Mouse (Mus musculus): Measurements from ENCODE around the gene Pgbd5. TPM values are rescaled to one million over a fixed set of nuclear protein-coding genes. Genes with fewer than 3 reads are reported as not detected.
A peak's percentile ranks its signal among the peaks of the same experiment; 100 is the strongest.

Pgbd5 gene
- polyA plus RNA-seq, 1 experiment from 2014 or later, result 11.6 TPM

DNA sequence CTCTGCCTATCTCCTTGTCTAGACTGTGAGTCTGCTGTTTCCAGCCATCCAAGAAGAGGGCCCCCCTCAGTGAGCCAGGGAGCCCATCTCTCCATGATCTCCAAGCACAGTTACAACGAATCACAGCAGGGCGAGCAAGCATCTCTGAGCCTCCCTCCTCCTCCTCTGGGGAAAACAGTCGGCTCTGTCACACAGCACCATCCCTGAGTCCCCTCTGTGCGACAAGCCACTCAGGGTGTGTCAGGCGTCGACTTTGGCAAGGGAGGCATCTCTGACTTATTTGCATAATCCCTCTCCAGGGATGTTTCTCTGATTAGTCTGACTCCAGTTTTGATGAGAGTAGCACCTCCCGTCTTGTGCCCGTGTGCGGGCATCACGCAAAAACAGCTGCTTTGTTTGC, 57.2 kb downstream of the Pgbd5 start:
- Histone ChIP-seq H3K4me1 (replicated peaks) (peaks cover 29% of the 10 kb centered on the region), H3K9me3 (no peaks in the 10 kb centered on the region), H3K27ac (replicated peaks) (peak overlapping the region; percentile 79), H3K4me3 (no peak overlapping the region), H3K36me3 (peaks cover 21% of the 10 kb centered on the region), H3K27me3 (no peaks in the 10 kb centered on the region), H3K9ac (peak overlapping the region; percentile 39; the same call in 1 of the 2 replicates), H3K4me2 (no peak overlapping the region)
- peak; percentile 73 for ATAC-seq (ENCODE audit: low read depth)
- 40% methylated on average over 10 of the region's 10 CpGs for WGBS

DNA sequence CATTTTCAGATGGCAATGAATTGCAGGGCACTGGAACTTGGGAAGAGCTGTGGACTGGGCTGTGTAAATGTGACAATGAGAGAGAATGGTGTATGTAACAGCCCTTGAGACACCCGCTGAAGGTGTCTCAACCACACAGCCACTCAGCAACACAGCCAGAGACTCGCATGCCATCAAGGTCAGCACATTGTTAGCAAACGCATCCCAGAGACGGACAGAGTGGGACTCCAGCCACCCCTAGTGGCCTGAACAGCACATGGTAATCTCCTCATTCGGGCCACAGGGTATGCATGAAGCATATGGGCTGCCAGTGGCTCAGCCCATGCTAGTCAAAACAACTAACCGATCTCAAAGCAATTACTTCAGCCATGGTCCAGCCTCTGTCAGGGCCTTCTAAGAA, 60.2 kb downstream of the Pgbd5 start:
- ATAC-seq (ENCODE audit: low read depth), result no peak
- Histone ChIP-seq H3K4me2 (no peak overlapping the region), H3K4me3 (no peak overlapping the region), H3K9ac (no peak overlapping the region), H3K27me3 (no peaks in the 10 kb centered on the region), H3K27ac (replicated peaks) (no peak overlapping the region), H3K36me3 (peaks cover 31% of the 10 kb centered on the region), H3K9me3 (no peaks in the 10 kb centered on the region), H3K4me1 (replicated peaks) (peaks cover 16% of the 10 kb centered on the region)
- WGBS, result 69% methylated on average over 6 of the region's 6 CpGs

DNA sequence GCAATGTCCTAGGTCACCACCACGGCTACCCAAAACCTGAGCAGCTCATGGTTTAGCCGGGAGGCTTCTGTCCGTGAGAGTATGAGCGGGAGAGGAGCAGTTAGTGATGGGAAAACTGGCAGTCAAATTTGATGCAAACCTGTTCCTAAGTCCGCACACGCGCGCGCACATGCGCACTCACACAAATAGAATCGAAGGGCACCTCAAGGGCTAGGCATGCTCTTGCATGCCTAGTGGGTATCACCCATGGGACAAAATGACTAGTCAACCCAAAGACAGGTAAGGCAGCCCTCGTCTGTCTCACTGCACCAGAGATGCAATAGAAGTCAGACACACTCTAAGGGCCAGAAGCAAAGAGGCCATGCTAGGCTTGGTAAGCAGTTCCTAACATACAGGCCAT, 63.1 kb downstream of the Pgbd5 start:
- ATAC-seq (ENCODE audit: low read depth), result no peak
- Histone ChIP-seq H3K4me3 (no peak overlapping the region), H3K36me3 (peaks cover 36% of the 10 kb centered on the region), H3K4me2 (no peak overlapping the region), H3K9ac (no peak overlapping the region), H3K9me3 (no peaks in the 10 kb centered on the region), H3K4me1 (replicated peaks) (peaks cover under 1% of the 10 kb centered on the region), H3K27me3 (no peaks in the 10 kb centered on the region), H3K27ac (replicated peaks) (no peak overlapping the region)
- WGBS, result 96% methylated on average over 12 of the region's 12 CpGs

DNA sequence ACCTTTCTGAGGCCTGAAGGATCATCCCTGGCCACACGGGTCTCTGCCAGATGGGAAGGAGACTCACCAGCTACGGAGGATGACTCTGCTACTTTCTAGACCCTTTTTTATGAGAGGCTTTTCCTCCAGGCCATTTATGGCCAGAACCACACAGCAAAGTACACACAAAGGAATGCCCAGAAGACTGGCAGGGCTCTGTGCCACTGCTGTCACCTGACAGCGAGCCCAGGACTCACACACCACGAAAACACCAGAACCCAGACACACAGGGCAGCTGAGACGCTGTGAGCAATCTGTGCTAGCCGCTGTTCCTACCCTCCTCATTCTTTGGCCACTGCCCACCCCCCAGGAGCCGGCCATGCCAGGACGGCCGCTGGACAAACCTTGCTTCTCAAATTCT, 63.7 kb downstream of the Pgbd5 start:
- WGBS, result 81% methylated on average over 9 of the region's 9 CpGs
- no peak overlapping the region for H3K27ac ChIP-seq (replicated peaks)

DNA sequence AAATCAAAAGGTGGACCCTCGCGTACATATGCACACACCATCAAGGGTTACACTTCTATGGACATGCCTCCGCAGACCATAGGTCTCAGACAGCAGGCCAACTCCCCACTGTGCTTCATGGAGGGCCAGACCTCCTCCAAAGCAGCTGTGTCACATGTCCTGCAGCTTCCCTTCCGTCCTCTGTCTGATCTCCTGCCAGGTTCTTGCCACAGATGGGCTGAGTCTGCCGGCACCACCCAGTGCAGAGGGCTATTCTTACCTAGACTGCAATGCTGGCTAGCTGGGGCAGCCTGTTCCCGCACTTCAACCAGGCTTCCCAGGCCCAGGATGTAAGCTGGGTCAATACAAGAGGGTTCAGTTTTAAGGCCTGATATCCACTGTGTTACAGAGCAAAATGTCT, 64.3 kb downstream of the Pgbd5 start:
- Histone ChIP-seq H3K27me3 (no peaks in the 10 kb centered on the region), H3K27ac (replicated peaks) (no peak overlapping the region), H3K9ac (no peak overlapping the region), H3K36me3 (peaks cover 41% of the 10 kb centered on the region), H3K9me3 (no peaks in the 10 kb centered on the region), H3K4me2 (no peak overlapping the region), H3K4me3 (no peak overlapping the region), H3K4me1 (replicated peaks) (no peaks in the 10 kb centered on the region)
- no peak for ATAC-seq (ENCODE audit: low read depth)
- 73% methylated on average over 6 of the region's 6 CpGs for WGBS

More for the DNA sequence above, 63.7 kb downstream of the Pgbd5 start:
- H3K27me3 ChIP-seq, result no peaks in the 10 kb centered on the region
- no peaks in the 10 kb centered on the region for H3K4me1 ChIP-seq (replicated peaks)
- H3K4me3 ChIP-seq, result no peak overlapping the region
- no peak overlapping the region for H3K4me2 ChIP-seq
- no peaks in the 10 kb centered on the region for H3K9me3 ChIP-seq
- no peak for ATAC-seq (ENCODE audit: low read depth)
- H3K36me3 ChIP-seq, result peaks cover 37% of the 10 kb centered on the region
- no peak overlapping the region for H3K9ac ChIP-seq

DNA sequence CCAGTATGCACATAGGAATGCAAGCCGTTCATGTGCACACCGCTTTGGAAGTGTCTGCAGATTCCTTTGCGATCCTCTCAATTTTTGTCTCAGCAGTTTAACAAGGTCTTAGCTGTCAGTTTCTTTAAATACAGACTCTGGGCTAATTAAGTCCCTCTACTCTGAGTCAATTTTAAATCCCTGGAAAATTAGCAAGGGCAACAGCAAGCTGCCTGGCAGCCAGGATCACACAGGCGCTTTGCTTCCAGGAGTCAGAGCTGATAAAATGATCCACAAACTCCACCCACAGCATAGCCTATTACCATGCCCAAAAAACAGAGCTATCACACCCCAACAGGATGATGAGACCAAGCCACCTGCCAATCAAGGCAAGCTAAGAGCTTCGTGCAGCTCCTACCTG, 65.7 kb downstream of the Pgbd5 start:
- peaks cover 48% of the 10 kb centered on the region for H3K36me3 ChIP-seq
- no peak overlapping the region for H3K27ac ChIP-seq (replicated peaks)
- no peak for ATAC-seq (ENCODE audit: low read depth)
- no peak overlapping the region for H3K4me3 ChIP-seq
- H3K9ac ChIP-seq, result no peak overlapping the region
- H3K9me3 ChIP-seq, result no peaks in the 10 kb centered on the region
- H3K27me3 ChIP-seq, result no peaks in the 10 kb centered on the region
- no peak overlapping the region for H3K4me2 ChIP-seq
- 93% methylated on average over 5 of the region's 5 CpGs for WGBS
- no peaks in the 10 kb centered on the region for H3K4me1 ChIP-seq (replicated peaks)

DNA sequence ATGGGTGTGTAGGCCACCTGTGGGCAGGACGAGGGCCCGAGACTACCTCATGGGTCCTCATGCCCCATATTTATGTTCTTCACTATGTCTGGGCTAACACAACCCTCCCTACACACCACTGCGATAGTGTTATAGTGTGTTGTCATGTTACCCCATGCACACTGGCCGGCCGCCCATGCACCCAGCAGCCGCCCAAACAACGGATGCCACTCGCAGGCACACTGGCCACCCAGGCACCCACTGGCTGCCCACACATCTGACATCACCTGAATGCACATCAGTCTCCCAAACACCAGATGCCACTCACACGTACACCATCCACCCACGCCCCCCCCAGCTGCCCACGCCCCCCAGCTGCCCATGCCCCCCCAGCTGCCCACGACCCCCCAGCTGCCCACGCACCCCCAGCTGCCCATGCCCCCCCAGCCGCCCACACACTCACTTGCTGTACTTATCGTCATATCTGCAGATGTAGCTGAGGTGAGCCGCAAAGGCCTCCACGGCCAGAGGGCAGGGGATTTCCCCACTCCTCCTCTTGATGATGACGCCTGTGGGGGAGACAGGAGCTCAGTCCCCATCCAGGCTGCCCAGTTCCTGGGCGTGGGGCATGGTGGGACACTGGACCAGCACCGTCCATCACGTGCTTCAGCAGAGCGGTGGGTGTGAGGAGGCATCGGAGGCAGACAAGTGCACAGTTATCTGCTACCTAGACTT, 67.9 kb downstream of the Pgbd5 start:
- Histone ChIP-seq H3K4me2 (no peak overlapping the region), H3K9me3 (no peaks in the 10 kb centered on the region), H3K4me1 (replicated peaks) (no peaks in the 10 kb centered on the region), H3K27me3 (no peaks in the 10 kb centered on the region), H3K4me3 (no peak overlapping the region), H3K9ac (no peak overlapping the region), H3K36me3 (peaks cover 35% of the 10 kb centered on the region), H3K27ac (replicated peaks) (no peak overlapping the region)
- no peak for ATAC-seq (ENCODE audit: low read depth)
- WGBS, result 91% methylated on average over 23 of the region's 23 CpGs

DNA sequence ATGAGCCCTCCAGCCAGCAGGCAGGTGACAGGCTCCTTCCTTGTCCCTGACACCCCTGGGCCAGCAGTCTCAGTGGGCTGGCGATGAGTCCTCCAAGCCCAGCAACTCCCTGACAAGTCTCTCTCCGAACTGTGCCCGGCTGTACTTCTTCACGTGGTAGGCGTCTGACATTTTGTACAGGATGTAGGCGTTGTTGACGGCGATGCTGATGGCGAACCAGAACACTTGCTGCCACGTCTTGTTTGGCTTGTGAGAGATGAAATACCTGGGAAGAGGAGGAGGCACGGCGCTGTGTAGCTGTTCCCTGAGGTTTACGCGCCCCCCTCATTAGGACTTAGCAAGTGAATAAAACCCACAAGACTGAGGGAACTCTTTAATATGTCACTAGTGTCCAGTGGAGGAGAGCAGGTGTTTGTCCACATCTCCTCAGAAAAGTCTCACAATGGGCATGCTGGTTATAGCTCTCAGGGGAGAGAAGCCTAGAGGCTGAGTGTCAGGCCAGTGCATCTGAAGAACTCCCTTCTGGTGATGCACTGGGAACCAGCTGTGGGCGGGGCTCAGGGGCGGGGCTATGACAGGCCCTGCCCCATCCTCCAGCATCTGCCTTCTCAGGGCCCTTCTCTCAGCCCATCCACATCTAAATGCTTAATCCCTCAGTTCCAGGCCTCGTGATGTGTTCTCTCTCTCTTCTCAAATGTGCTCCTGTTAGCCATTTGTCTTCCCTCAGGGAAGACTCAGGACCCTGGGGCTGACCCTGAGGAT, 68.9 kb downstream of the Pgbd5 start:
- peaks cover 35% of the 10 kb centered on the region for H3K36me3 ChIP-seq
- no peak overlapping the region for H3K9ac ChIP-seq
- H3K9me3 ChIP-seq, result no peaks in the 10 kb centered on the region
- ATAC-seq (ENCODE audit: low read depth), result no peak
- H3K4me2 ChIP-seq, result no peak overlapping the region
- WGBS, result 75% methylated on average over 17 of the region's 17 CpGs
- H3K27ac ChIP-seq (replicated peaks), result no peak overlapping the region
- H3K27me3 ChIP-seq, result no peaks in the 10 kb centered on the region
- H3K4me1 ChIP-seq (replicated peaks), result no peaks in the 10 kb centered on the region
- H3K4me3 ChIP-seq, result no peak overlapping the region

DNA sequence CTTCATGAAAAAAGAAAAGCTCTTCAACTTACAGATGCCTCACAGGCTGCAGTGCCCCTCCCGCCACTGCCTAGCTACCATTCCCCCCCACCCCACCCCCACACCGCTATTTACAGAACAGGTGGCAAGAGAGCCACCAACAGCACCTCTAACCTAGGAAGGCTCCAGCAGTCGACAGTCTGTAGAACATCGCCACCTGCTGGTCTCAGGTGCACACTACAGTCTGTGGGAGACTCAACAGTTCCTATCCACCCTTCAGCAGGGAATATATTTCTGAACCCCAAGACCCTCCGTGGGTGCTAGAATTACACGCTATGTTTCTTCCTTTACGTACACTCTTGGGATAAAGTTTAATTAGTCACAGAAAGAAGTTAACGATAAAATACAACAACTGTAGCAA, 71.2 kb downstream of the Pgbd5 start:
- WGBS, result 18% methylated on average over 8 of the region's 8 CpGs
- H3K4me3 ChIP-seq, result no peak overlapping the region
- H3K27ac ChIP-seq (replicated peaks), result no peak overlapping the region
- no peak overlapping the region for H3K4me2 ChIP-seq
- peak; percentile 40; the same call in 1 of the 2 replicates for ATAC-seq (ENCODE audit: low read depth)
- H3K36me3 ChIP-seq, result peaks cover 25% of the 10 kb centered on the region
- no peaks in the 10 kb centered on the region for H3K4me1 ChIP-seq (replicated peaks)
- H3K27me3 ChIP-seq, result no peaks in the 10 kb centered on the region
- H3K9ac ChIP-seq, result no peak overlapping the region
- no peaks in the 10 kb centered on the region for H3K9me3 ChIP-seq

DNA sequence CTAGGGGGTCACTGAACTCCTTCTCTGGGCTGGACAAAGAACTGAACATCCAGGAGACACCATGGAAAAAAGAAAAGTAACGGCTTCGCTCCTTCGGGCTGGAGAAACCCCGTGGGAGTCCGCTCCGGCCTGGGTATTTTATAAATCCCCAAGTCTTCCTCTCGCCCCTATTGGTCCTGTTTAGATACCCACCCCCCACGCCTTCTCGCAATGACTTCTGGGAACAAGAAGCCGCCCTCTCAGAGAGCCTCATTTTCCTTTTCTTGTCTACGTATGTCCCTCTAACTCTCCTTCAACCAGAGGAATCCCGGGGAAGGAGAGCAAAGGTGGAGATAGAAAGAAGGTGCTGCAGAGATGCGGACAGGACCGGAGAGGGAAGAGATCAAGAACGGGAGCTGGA, 76.1 kb downstream of the Pgbd5 start:
- Histone ChIP-seq H3K4me2 (no peak overlapping the region), H3K4me3 (no peak overlapping the region), H3K27me3 (no peaks in the 10 kb centered on the region), H3K9me3 (0 out of 2 replicates have a peak, but pooled peaks cover 3% of the 10 kb centered on the region), H3K36me3 (no peaks in the 10 kb centered on the region), H3K9ac (no peak overlapping the region), H3K27ac (replicated peaks) (no peak overlapping the region), H3K4me1 (replicated peaks) (no peaks in the 10 kb centered on the region)
- WGBS, result 92% methylated on average over 15 of the region's 15 CpGs
- no peak for ATAC-seq (ENCODE audit: low read depth)

DNA sequence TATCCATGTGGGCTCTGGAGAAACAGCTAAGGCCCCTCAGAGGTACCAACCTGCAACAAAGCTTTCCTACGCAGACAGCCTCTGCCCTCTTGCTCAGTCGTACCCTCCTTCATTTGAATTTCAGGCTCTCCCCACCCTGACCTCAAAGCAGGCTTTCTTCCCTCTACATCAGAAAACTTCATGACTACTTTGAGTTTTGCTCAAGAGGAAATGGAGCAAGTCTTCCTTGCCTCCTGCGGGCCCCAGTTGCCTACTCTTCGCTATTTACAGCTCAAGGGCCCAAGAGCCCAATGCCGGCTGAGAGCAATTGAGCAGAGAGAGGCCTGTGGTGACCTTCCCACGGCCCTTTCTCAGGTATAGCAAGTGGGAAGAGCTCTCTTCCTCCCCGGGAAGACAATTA, 76.9 kb downstream of the Pgbd5 start:
- no peak for ATAC-seq (ENCODE audit: low read depth)
- H3K4me2 ChIP-seq, result no peak overlapping the region
- H3K4me3 ChIP-seq, result no peak overlapping the region
- 0 out of 2 replicates have a peak, but pooled peaks cover 3% of the 10 kb centered on the region for H3K9me3 ChIP-seq
- H3K4me1 ChIP-seq (replicated peaks), result no peaks in the 10 kb centered on the region
- no peaks in the 10 kb centered on the region for H3K36me3 ChIP-seq
- H3K9ac ChIP-seq, result no peak overlapping the region
- no peaks in the 10 kb centered on the region for H3K27me3 ChIP-seq
- 73% methylated on average over 7 of the region's 7 CpGs for WGBS
- H3K27ac ChIP-seq (replicated peaks), result no peak overlapping the region

DNA sequence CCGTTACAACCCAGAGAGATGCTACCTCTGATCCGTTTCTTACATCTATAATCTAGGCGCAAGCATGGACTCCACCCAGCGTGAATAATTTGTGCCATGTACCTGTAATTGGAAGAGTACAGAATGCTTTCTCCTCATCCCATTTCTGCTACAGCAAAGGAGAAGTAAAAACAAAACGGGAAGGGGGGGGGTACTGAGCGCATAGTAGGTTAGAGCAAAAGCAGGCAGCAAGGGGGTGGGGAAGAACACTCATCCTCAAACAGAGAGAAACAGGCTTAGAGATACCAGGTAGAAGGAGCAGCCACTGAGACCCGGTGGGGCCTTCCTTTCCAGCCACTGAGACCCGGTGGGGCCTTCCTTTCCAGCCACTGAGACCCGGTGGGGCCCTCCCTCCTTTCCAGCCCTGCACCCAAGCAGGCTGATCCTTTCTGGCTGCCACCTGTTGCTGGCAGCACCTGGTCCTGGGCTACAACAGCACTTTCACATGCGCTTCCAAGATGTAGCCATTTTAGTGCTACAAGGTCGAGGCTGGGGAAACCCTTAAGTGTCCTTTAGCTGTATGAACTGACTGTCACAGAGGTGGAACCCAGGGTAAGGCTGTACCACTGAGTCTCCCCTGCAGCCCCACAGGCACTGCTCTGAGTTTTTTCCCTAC, 77.6 kb downstream of the Pgbd5 start:
- 84% methylated on average over 11 of the region's 11 CpGs for WGBS
- Histone ChIP-seq H3K4me3 (no peak overlapping the region), H3K4me2 (no peak overlapping the region), H3K9ac (no peak overlapping the region), H3K27ac (replicated peaks) (no peak overlapping the region), H3K9me3 (0 out of 2 replicates have a peak, but pooled peaks cover 3% of the 10 kb centered on the region), H3K27me3 (no peaks in the 10 kb centered on the region), H3K36me3 (no peaks in the 10 kb centered on the region), H3K4me1 (replicated peaks) (no peaks in the 10 kb centered on the region)
- no peak for ATAC-seq (ENCODE audit: low read depth)
